Mouse (Mus musculus) ES-Bruce4 (cell line): ENCODE measurements around the gene Bbs12.

Experiments used
- CTCF ChIP-seq: IDR thresholded peaks from one replicate; pipeline ENCODE4 v1.8.1; 2011; ENCODE audit warnings: low read depth, low read length
- EP300 ChIP-seq: IDR thresholded peaks from 2 replicates; pipeline ENCODE4 v1.6.1; 2011; ENCODE audit warnings: low read depth, low read length; ENCODE audit not compliant: insufficient read depth
- POLR2A ChIP-seq: IDR thresholded peaks from one replicate; pipeline ENCODE4 v1.8.1; 2011; ENCODE audit warnings: low read length; ENCODE audit not compliant: insufficient read depth

DNA sequence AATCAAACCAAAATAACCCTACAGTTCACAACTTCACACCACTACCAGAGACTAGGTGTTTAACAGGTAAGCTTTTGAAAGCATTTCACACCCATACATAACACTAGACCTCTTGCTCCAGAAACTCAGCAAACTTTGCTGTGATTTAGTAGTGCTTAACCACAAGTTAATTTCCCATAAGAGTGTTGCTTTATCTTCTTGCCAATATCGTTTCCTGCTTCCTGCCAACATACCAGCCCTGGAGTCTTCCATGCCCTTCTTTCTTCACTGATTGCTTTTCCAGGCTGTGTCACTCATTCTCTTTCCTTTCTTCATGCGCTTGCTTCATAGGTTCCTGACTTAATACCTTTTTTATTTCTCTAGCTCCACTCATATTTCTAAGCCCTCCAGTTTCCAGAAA is 16.1 kb downstream of the Bbs12 start:
- TF ChIP-seq POLR2A: no peak
- TF ChIP-seq CTCF: no peak
- no peak for TF ChIP-seq EP300
